Mouse (Mus musculus) heart, adult 9 months (tissue): ENCODE results near the gene Nfia.

Experiments used
- DNase-seq, 2 experiments: peaks; one replicate each; pipeline ENCODE4 v3.0.0; 2022; ENCODE audit warnings: low spot score in 2 of 2

Gene Nfia

DNA sequence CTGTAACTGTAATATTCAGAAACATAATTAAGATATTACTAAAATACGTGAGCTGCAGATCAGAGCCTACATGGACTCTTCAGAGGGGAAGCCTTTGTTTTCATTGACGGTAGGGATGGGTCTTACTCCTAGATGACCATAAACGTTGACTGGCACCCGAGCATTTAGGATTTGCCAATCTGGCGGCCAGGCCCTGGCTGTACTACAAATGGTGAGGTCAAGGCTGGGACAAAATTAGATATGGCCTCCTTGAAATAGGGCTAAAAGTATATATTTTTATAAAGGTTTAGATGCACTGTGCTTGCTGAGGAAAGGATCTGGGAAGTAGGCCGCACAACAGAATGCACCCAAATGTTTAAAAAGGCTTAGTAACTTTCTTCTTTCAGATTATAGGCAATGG lies 10.0 kb downstream of the Nfia start:
- DNase-seq = peak in 1 of 2 experiments; percentile 48

DNA sequence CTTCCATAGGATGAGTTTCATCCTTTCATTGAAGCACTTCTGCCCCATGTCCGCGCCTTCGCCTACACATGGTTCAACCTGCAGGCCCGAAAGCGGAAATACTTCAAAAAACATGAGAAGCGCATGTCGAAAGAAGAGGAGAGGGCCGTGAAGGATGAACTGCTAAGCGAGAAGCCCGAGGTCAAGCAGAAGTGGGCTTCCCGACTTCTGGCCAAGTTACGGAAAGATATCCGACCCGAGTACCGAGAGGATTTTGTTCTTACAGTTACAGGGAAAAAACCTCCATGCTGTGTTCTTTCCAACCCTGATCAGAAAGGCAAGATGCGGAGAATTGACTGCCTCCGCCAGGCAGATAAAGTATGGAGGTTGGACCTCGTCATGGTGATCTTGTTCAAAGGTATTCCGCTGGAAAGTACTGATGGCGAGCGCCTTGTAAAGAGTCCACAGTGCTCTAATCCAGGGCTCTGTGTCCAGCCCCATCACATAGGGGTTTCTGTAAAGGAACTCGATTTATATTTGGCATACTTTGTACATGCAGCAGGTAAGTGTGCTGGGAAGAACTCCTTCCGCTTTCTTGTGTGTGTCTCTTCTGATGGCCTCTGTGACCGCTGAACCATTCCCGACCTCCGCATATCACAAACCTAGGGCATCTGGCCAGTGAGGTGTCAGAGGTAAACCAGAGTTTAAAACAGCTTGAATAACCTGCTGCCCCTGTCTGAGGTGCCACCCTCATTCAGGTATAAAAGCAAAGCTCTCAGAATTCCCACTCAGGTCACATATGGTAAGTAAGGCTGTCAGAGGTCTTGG lies 10.7 kb downstream of the Nfia start:
- no peak for DNase-seq

DNA sequence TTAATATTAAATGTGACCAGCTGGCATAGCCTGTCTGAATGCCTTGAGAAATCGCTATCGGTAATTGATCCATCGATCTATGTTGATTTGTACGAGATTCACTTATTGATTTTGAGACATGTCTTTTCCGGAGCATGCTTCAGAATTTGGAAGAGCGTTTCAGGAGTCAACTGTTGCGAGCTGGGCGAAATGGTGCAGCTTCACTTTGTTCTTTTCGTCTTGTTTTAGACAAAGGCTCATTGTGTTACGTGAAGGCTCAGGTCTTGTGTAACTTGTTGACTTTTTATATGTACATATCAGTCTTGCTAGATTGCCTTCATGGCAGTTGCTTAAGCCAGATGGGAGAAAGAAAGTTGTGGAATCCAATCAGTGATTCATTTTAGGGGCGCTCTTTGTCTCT lies 11.7 kb downstream of the Nfia start:
- DNase-seq = no peak

DNA sequence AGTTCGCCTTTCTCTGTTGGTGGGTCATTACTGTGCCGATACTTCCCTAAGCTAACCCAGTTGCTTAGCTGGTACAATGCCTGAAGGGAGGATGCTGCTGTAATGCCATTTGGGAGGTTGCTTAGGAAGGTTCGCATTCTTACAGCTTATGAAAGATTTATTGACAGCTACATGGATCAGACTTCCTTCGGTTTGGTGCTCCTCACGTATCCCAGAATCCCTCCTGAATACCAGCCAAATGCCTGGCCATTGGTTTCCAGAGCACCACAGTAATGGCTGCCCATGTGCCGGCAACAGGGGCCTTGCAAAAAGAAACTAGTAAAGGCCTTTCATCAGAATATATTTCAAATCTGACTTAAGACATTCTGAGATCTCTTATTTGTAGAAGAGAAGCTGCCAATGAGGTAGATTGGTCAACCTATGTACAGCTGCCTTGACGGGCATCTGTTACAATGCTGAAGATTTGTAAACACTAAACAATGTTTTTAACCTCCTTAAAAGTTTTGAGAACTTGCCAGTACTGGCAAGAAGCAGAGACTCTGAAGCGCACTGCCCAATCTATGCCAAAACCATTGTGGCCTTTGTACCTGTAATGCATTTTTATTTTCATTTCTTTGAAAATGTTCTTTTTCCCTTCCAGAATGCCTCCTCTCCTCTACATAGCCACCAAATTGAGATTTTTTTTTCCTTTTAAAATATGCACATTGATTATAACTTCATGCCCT lies 13.2 kb downstream of the Nfia start:
- no peak for DNase-seq

DNA sequence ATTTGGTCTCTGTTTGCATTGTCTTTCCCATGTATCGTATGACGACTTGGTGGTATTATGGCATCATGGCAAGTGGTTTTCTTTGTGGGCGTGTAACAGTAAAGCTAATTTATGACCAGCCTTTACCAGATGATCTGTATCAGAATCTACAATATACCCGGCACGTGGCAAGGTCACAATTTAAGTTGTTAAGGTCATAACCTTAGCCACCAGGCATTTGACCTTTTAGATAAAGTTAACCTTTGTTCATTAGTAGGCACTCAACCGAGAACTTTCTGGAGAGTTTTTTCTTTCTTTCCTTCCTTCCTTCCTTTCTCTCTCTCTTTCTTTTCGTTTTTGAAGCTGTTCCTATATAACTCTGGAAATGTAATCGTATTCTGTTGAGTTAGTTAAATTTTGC lies 14.0 kb downstream of the Nfia start:
- no peak for DNase-seq

DNA sequence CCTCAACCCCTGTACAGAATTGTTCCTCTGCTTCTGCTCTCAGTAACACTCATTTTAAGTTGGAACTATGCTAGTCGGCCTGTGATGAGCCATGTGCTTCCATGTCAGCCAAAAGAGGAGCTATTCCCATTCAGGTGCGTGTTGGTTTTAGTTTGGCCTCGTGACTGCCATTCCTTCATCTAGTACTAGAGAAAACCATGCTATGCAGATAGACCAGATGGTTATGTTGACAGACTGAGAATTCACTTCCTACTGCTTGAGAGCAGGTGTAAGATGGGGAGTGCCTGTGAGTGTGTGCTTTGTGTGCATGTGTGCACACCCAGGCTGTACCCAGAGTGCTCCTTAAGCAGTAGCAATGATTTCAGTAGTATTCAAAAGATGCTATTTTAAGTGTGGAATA lies 15.0 kb downstream of the Nfia start:
- no peak for DNase-seq

DNA sequence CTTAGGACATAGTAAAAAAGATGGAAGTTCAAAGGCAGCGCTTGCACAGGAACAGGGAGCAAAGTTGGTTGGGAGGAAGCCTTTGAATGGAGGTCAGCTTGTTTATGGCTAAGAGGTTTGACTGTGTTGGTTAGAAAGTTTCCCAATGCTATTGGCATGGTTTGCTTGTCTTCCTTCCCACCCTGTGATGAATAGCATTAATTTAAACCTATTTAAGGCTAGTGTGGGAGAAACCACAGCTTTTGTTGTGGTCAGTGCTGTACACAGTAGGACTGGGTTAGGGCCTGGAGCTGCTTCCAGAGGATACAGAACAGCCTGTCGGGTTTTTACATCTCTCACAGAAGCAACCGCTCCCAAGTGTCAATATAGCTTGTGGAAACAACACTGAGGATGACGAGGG lies 16.0 kb downstream of the Nfia start:
- no peak for DNase-seq

DNA sequence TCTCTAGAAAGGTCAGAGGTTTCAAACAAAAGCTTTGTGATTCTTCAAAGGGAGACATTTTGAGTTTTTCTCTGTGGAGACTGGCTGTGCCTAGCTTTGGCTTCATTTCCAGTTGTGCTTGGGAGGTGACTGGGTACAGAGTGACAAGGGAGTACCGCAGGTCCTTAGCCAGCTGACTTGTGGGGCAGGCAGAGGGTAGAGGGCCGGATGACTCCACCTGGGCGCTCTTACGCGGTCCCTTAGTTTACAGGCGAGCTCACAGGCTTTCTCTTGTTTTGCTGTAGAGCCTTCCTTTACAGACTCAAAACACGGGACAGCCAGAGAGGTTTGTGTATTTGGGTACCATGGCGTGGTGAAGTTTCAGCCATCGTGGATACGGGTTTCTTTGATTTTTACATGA lies 21.4 kb downstream of the Nfia start:
- no peak for DNase-seq

DNA sequence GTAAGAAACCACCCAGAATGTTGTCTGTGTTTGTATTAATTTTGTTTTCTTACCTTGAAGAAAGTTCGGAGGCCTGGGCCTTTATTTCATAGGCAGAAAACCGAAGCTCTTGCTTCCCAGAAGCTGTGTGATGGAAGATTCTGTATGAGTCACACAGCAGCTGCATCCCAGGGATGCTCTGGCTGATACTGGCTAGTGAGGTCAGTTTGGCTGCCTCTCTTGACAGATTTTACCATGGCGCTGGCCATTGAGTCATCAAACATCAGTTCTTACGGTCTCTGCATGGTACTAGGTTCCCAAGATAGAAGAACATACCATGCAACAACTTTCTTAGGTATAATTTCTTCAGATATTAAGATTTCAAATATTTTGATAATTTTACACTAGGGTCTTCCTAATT lies 22.3 kb downstream of the Nfia start:
- DNase-seq = peak in 1 of 2 experiments; percentile 57

DNA sequence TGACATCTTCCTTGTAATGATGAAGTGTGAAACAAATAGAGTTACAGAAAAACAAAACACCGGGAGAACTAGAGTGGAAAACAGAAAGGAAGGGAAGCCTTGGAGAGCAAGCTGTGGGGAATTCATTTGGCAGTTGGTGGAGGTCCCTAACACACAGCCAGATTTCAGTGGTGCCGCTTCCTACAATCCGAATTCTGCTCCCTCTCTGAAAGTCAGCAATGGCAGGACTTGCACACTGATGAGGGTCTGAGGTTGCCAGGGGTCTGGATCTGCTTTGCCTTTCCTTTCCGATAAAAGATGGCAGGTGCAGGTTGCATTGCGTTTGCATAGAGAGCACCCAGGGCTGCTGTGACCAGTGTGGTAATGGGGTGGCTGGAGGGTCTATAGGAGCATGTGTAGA lies 23.4 kb downstream of the Nfia start:
- no peak for DNase-seq

DNA sequence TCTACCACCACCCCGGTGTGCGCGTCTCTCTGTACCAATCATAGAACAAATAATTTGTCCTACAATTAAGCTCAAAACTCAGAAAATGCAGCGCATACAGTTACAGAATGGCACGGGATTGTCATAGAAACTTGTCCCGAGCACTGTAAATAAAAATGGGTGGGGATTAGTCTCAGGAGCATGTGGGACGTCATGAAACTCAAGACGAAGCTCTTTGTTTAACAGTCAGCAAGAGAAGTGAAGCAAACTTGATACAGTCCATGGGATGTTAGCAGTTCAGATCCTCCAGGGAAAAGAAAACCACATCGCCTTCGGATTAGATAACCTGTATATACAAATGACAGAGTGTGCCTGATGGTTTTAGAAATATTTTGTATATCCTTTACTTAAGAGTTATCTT lies 24.0 kb downstream of the Nfia start:
- DNase-seq = no peak

DNA sequence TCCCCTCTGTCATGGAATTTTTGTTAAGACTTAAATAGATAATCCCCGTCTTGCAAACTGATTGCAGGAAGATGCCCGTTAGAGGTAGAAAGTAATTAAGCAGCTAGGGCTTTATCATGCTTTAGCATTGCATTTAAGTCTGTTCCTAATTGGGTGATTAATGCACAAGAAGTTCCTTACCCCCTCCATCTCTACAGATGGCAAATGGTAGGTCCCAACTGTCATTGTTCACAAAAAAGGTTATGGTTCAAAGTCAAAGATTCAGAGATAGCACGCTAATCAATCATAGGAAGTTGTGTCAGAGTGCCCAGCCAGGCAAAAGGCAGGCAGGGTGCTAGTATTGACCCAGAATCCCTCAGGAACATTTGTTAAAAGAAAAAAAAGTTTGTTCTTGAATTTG lies 31.3 kb downstream of the Nfia start:
- DNase-seq = no peak

DNA sequence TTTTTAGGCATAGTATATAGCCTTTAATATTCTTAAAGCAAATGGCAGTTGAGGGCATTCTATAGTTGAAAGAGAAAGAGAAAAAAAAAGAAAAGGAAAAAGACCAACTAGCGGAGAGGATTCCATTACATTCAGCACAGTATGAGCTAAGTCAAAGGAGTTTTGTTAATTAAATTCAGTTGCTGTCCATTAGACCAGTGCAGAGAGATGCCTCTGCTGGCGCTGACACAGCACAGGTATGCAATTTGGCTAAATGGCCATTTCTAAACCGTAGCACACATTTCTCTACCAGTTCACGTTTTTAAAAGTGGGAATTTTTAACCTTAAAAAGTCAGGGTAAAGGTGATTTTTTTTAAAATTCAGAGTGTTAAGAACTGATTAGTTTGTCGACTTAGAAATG lies 32.1 kb downstream of the Nfia start:
- no peak for DNase-seq

DNA sequence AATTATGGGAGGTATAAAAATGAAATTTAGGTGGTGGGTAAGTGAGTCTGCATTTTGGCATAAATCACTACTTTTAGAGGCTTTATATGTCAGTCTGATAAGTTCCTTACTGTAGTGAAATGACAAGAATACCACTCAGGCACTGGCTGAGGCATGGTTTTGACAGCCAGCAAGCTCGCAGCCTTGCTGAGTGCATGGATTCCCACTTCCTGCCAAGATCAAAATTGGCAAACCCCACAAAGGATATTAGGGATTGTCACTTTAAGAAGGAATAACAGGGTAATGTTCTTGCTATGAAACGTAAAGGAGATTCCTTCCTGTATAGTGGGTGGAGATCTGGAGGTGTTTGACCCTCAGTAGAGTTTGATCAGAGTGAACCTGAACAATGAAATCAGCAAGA lies 32.7 kb downstream of the Nfia start:
- no peak for DNase-seq

DNA sequence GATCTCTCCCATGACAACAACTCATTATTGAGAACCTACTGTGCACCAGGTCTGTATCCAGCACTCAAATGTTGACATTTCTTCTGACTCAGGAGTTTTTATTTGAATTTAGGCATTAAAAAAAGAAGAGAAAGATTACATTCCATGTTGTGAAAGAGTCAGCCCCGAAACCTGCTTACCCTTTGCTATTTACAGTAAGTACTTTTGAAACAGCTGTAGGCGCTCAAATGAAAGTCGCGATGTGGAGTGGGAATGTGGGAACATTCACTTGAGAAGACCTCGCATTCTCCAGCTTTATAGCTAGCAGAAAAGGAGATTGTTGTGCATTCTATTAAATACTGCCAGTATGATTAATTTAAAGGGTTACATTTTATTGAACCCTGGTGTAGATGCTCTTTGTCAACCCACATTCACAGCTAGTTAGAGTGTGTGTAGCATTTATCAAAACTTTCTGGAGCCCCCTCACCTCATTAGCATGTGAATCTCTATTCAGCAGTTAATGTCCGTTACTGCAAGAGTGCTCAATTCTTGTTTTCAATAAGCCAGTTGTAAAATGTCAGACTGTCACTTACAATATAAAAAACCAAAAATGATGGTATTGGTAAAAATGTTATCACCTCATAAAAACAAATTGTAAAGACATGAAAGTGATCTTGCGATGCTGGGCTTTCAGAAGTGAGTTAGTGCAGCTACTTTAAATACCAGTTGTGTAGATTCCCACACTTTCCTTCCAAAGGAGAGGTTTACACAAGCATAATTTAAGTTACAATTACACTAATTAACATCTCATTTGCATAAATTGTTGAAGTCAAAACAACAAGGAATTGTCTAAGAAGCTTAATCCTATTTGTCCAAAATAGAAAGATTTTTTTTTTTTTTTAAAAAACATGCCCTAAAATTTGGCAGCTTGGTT lies 33.6 kb downstream of the Nfia start:
- DNase-seq = no peak

DNA sequence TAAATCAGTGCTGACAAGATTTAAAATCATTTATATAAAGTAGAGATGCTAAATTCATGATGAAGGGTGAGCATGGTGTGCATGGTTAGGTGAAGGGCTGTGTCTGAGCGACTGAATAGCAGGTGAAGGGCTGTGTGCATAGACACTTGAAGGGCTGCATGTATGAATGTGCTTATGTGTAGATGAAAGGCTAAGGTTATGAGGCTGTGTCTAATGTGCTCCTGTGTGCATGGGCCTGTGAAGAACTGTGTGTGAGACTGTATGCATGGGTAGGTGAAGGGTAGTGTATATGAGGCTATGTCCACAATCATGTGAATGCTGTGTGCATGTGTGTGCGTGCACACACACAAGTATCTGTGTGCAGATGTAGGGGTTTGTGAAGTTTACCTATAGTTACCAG lies 34.4 kb downstream of the Nfia start:
- DNase-seq = no peak

DNA sequence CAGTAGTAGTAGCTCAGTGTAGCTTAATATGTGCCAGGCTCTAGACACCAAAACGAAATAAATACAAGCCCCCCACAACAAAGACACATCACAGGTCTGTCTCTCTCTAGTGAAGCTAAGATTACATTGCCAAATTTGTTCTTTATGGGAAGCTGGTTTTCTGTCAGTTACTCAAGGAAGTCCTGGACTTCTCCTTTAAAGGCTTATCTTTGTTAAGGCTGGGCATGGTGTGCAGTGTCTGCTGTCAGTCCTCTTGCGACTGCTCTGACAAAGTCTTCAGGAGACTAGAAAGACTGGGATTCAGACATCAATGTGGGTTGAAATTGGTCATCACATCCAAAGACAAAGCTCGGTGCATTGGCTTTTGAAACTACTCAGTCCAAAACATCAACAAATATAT lies 36.4 kb downstream of the Nfia start:
- no peak for DNase-seq

DNA sequence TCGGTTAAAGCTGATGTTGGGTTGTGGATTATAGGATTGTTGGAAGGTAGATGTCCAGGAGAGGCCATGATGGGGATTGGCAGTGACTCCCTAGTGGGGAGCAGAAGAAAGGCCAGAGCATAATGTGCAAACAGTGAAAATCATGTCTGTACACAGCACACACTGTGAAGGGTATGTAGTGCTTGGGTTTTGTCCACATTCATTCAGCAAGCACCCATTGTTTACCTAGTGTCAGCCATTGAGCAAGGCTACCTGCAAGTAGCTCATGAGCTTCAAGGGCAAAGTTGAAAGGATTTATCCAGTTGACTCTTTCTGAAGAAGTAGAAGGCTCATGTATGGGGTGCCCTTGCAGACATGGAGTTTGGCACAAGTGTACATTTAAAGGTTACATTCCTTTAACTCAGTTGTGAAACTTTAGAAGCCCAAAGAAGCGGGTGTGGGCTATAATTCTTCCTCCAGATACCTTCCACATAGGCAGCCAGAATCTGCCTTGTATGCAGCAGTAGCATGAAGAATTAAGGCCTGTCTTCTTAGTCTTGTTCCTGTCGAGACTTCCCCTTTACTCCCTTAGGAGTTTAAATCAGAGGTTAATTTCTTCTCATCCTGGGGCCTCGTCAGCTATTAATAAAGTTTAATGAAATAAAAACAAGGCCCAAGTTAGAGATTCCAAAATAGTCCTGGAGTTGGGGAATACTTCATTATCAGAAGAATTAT lies 37.2 kb downstream of the Nfia start:
- DNase-seq = no peak

DNA sequence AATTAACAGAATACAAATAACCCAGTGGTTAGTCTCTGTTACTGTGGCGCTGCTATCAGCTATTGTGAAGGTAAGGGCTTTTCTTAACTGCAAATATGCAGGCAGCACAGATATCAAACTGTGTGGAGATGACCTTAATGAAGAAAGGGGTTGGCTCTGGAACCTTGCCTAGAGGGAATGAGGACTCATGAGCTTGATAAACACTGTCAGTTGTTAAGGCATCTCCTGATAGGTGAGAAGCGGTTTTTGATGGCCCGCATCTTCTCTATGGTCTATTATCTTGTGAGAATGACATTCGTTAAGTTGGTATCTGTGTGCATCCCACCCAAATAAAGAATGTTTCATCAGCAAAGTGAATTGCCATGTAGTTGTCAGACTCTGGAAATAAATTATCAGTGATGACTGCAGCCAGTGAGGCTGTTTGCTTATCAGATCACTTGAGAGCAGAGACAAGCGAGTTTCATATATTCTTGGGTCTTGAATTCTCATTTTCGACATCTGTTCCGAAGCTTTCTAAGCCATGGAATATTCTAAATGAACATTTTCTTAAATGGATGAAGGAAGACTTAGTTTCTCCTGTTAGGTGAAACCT lies 37.9 kb downstream of the Nfia start:
- no peak for DNase-seq

DNA sequence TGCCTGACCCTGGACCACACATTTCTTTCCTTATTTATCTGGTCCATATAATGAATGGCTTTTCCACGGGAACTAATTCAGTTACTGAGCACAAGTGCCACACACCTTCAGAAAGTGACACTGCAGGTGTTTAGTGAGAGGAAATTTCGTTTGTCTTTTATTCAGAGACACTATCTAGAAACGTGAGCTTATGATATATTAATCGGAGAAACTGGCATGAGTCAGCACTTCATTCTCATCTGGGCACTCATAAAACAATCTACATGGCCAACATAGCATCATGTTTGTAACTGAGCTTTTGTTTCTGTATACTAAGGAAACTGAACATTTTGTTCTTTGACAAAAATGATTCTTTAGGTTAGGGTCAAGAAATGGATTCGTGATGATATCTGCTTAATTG lies 40.5 kb downstream of the Nfia start:
- DNase-seq = no peak

DNA sequence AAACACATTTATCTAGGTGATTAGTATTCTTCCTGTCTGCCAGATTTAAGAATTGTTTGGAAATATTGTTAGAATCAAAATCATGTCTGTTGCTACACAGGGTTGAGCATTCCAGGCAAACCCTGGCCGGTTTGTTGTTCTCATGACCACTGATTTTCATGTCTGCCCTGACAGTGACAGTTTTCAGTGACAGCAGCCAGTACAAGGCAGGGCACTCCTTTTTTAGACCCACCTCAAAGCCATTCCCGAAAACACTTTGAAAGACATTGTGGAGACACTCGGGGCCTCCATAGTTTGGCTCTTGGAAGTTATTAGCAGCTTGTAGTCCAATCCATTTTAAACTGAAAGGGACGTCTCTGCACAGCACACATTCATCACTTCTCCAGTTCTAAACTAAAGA lies 41.5 kb downstream of the Nfia start:
- DNase-seq = no peak
